Mouse (Mus musculus): ENCODE results near the gene Ncf1. TPM values are rescaled to one million over a fixed set of nuclear protein-coding genes. Genes with fewer than 3 reads are reported as not detected.

Ncf1 gene
- total RNA-seq, 1 experiment from 2014 or later = 3.9 TPM

DNA sequence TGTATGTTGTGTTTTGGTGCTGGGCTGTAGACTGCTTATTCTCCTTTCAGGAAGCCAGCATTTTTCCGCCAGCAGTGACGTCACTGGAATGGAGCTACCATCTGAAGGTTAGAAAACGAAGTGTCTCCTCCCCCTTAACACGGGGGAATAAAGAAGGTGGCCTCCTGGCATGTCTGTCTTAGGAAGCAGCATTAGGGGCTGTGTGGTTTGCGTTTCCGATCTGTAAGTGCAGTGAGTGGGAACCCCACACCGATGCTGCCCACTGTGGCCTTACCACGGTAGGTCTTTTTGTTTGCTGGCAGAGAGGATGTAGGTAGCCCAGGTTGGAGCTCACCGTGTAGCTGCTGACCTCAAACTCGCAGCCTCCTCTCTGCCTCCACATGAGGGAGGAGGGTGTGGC lies 22.7 kb downstream of the Ncf1 start:
- no peak for DNase-seq

DNA sequence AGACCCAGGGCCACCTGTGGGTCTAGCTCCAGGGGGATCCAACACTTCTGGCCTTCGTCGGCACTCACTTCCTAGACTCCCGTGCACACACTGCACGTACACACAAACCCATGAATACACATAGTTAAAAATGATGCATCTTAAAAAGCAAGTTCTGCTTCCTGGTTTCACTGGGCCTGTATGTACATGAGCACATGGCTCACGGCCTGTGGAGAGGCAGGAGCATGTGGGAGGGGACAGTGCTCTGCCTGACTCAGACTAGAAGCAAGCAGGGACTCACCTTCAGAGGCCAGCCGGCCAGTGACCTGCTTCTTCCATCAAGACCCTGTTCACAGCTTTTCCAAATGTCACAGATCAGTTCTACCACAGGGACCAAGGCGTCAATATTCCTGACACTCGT lies 35.8 kb downstream of the Ncf1 start:
- DNase-seq = no peak

DNA sequence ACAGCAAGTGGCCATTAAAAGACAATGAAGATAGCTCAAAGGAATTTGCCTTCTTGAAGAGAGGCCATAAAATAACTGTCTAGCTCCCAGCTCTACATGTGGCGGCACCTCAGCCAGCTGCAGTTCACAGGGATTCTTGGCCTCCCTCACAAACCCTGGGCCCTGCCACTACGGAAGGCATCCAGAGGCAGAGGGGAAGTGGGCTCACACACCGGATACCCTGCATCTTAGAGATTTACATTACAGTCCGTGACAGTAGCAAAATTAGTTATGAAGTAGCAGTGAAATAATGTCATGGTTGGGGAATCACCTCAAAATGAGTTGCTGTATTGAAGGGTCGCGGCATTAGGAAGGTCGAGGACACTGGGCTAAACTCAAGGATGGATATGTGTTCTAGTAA lies 40.9 kb downstream of the Ncf1 start:
- DNase-seq = no peak

DNA sequence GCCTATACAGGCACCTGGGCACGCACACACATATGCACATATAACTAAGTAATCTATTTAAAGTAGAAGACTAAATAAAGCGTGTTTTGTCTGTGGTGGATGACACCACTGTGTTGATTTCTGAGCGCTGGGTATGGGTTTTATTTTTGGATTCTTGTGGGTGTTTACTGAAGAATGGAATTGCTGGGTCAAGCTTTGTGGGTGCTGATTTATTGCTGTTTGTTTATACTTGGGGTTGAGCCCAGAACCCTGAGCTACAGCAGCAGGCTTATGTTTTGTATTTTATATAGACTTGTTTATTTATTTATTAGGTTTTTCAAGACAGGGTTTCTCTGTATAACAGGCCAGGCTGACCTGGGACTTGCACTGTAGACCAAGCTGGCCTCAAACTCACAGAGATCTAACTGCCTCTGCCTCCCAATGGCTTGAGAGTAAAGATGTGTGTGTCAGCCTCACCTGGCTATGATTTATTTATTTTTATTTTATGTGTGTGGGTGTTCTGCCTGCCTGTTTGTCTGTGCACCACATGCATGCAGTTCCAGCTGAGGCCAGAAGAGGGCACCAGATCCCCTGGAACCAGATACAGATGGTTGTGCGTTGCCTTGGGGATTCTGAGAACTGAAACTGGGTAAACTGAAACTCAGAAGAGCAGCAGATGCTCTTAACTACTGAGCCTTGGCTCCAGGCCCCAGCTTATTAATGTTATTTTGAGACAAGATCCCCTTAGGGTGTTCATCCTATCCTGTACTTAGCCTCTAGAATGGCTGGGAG lies 42.3 kb downstream of the Ncf1 start:
- peak; percentile 57 for DNase-seq

DNA sequence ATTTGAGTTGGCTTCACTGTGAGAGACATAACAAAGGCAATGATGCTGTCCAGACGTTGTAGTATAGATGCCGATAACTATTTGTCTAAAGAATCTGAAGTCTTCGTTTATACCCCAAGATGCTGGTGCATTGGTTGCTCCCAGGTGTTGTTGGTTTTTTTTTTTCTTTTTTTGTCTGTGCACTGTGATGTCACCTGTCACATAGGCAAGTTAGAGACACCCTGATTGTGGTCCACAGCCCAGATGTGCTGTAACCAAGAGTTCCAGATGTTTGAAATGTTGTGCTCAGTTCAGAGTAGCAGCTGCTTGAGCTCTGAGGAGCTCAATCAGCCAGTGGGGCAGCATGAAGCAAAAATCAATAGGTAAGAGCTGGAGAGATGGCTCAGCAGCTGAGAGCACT lies 43.4 kb downstream of the Ncf1 start:
- DNase-seq = no peak

DNA sequence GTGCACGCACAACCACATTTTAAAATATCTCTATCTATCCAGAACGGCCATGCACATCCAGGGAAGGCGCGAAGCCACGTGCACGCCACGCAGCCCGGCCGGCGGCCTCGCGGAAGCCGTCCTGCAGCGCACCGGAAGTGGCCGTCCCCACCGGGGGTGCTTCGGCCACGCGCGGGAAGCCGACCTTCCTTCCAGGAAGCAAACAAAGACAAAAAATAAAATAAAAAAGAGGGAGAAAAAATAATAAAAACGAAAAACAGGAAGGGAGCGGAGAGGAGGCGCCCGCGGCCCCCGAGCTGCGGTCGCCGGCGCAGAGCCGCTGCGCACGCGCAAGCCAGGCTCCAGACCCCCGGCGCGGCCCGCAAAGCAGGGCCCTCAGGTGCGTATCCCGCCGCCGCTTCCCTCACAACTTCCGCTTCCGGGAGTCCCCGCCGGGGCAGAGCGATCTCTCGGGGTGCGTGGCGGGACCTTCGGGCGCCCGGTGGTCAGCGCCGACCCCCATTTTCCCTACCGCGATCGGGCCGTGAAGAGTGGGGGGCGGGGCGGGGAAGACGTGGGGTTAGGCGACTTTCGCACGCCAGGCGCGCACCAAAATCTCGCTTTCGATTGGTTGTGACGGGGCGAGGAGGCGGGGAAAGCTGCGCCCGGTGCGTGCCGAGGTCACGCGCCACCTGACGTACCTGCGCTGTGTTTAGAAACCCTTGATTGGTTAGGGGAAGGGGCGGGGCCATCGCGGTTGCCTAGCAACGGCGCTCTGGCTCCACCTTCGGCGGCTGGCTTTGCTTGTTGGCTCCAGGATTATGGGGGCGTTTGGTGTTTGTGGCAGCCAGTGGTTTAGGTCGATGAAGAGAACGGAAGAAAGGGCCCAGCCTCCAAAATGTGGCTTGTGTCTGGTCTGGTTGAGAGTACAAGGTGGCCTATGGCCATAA lies 45.3 kb downstream of the Ncf1 start, which contains the start of gene Gtf2ird2:
Gene Gtf2ird2 (plus strand): TSS at position 140 of the 929 bp plus-strand sequence.
- DNase-seq = peak; percentile 98

DNA sequence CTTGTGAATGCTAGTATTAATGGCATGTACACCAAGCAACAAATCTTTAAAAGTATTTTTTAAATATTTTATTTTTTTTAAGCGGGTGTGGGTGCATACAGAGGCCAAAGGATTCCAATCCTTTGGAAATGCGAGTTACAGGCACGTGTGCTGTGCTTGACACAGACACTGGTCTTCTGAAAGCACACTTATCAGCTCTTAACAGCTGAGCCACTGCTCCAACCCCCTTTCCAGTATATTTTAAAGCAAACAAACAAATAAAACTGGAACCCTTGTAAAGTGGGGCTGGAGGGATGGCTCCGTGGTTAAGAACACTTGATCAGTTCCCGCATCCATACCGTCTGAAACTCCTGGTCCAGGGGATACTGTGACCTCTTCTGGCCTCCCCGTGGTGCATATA lies 46.3 kb downstream of the Ncf1 start:
- DNase-seq = no peak

DNA sequence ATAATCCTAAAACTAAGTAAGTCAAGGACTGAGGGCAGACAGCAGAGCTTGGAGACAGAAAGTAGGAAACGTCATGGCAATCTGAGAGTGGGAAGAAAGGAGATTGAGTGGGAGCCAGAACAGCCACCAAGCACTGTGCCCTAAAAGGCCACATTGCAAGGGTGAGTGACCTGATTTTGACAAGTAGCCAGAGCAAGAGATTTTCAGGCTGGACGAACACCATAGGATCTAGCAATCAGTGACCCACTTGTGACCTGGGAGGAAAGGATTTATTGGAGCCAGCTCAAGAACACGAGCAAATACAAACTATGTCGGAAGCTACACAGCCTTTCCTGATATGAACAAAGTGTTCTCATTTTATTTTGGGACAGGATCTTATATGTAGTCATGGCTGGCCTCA lies 46.7 kb downstream of the Ncf1 start:
- peak; percentile 11 for DNase-seq

DNA sequence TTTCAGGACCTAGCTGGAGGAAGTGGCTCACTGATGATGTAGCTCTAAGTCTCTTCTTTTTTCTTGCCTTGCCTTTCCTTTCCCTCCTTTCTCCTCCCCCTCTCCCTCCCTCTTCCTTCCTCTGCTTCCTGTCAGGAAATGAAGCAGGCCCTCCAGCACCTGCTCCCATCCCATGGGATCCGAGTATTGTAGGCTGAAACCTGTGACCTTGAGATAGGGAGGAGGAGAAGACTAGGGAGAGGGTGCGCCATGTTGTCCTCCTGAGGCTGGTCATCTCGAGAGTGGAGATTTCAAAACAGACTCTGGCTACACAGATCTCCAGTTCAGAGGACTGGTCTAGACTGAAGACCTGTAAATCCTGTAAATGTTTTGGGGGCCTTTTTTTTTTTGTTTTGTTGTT lies 47.3 kb downstream of the Ncf1 start:
- DNase-seq = no peak

DNA sequence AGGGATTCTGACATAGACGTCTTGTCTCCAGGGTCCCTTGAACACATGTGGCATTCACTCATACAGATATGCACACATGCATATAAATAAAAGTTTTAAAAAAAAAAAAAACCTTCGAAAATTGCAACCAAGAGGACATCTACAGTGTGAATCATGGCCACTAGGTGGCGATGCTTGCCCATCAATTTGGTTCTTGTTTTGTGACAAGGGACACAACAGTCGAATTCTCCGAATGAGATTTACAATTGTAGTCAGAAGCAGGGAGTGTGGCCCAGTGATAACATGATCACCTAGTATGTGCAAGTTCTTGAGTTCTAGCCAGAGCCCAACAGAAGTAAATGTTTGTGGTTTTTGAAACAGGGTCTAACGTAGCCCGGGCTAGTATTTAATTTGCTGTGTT lies 49.6 kb downstream of the Ncf1 start:
- peak; percentile 76 for DNase-seq

DNA sequence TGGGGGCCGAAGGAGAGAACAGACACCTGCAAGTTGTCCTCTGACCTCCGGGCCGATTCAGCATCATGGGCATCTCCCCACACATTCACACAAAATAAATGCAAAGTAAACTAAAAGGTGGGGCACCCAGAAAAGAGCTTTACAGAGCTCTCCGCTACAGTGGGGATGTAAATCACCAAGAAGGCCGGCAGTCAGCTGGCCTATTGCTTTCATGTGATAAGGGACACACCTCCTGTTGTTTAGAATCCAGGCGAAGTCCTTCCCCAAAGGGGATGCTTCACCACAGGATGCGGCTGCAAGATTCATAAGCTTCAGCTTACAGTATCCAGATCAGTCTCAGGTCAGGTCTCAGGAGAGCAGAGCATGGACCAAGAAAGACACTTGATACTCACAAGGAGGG lies 50.9 kb downstream of the Ncf1 start:
- DNase-seq = no peak

DNA sequence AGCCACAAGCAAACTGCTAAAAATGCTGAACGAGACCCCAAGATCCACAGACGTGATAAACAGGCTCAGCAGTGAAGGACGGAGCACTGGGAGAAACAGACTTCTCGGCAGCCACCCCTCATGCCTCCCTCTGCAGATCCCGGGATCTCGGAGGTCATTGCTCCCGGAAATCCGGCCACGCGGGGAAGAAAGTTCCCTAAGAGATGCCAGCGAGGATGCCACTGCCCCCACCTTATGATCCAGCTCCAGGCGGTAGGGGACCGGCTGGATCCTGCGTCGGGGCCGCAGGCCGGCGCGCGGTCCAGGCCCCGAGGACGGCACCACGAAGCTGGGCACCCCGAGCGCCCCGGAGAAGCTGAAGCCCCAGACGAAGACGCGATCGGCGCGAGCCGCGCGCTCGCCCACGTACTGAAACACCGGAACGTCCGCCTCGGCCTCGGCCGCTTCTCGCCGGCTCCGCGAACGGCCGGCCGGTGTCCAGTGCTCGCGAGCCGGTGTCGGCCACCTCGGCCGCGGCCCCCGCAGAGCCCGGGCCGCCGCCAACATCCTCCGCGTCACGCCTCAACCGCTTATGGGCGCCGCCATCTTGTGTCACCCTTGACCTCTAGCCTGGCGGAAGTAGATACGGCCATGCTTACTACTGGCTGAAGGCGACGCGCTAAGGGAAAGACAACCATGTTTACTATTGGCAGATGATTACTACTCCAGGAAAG lies 53.1 kb downstream of the Ncf1 start, which contains the start of gene Rcc1l:
Gene Rcc1l (minus strand): TSS at position 606 of the 713 bp plus-strand sequence.
- peak; percentile 80 for DNase-seq

DNA sequence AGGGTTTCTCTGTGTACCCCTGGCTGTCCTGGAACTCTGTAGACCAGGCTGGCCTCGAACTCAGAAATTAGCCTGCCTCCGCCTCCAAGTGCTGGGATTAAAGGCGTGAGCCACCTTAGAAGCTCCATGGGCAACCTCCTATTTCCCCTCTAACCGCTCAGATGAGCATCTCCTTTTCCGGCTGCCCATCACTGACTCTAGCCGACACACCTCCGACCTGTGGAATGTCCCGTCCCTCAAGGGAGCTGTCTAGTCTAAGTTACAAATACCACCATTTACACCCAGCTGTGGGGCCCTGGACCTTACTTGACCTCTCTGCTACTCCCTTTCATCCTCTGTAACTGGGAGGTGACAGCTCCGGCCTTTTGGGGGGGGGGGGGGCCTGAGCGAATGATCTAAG lies 53.7 kb downstream of the Ncf1 start:
- no peak for DNase-seq

DNA sequence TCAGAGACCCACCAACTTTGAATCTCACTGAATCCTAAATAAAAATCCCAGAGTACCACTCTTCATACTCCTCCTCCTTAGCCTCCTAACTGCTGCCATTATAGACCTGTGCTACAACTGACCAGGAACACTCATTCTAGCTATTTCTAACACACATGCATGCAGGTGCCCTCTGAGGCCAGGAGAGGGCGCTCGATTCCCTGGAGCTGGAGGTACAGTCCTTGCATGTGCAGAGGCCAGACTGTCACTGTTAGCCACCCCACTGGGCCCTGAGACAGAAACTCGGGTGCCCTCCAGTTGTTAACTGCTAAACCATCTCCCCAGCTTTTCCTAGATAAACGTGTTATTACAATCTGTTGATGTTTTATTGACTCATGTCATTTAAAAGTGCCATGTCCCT lies 56.2 kb downstream of the Ncf1 start:
- peak; percentile 53 for DNase-seq

DNA sequence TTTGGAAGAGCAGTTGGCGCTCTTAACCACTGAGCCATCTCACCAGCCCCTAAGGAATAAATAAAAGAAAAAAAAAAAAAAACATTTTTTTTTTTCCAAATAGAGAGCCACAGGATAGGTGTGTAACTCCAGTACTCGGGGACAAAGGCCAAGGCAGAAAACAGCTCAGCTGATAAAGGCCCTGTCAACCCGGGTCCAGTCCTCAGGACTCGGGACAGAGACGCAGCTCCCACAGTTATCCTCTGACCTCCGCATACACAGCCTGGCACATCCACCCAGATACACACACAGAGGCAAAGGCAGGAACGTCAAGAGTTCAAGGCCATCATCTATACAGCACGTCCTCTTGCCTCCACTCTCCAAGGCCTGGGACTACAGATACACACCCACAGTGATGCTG lies 59.3 kb downstream of the Ncf1 start:
- DNase-seq = no peak

Other genes starting within 250 kb of the Ncf1 start
- gene Castor2, start 129.9 kb downstream of the Ncf1 start, total RNA-seq (2021) = 12.7 and 12.9 TPM in 2 replicates
- 25.4 and 29.6 TPM in 2 replicates for gene Rcc1l, start 52.9 kb downstream of the Ncf1 start, total RNA-seq (2021)
- gene Gtf2ird2, start 45.6 kb downstream of the Ncf1 start, total RNA-seq (2021) = 10.4 and 13.7 TPM in 2 replicates
- gene Gtf2i, start 85.1 kb upstream of the Ncf1 start, total RNA-seq (2021) = 236 and 293 TPM in 2 replicates
- gene Gtf2ird1, start 227.1 kb upstream of the Ncf1 start, total RNA-seq (2021) = 52.0 and 80.0 TPM in 2 replicates